Mouse (Mus musculus): ENCODE results near the gene Narfl.

- TF ChIP-seq CTCF (IDR thresholded peaks at IDR 0.05; ENCODE audit: low read depth) (no peak), EP300 (IDR thresholded peaks at IDR 0.05; ENCODE audit: low read depth) (no peak)
Measured at GRCm38 (mm10) chr17:25783861-25784574, 10.4 kb downstream of the Narfl start.

Data from liver, postnatal 0 days (tissue).